Mouse (Mus musculus) embryonic facial prominence, embryonic 13.5 days (tissue): ENCODE measurements around the gene Ywhaq. TPM values are rescaled to one million over a fixed set of nuclear protein-coding genes. Genes with fewer than 3 reads are reported as not detected.
"Not testable (repeated sequence)": the region's sequence is repeated elsewhere in the genome, so short reads cannot be mapped to it uniquely, and the experiment has no call there.

Source experiments
- ATAC-seq: fragments of 200-750 bp; cut with Nextera tagmentation; 2 replicates; pipeline ENCODE4 v1.8.0; 2017; ENCODE audit warnings: low read depth; ENCODE audit not compliant: insufficient number of reproducible peaks, insufficient read depth, low FRiP score, low TSS enrichment
- H3K27ac ChIP-seq: fragments of 300-500 bp; sonication (generic); 2 replicates; pipeline ENCODE4 v1.5.1; 2015; ENCODE audit warnings: moderate library complexity, mild to moderate bottlenecking, inconsistent platforms
- H3K27me3 ChIP-seq: fragments of 300-500 bp; sonication (generic); 2 replicates; pipeline ENCODE4 v1.6.1; 2015; ENCODE audit warnings: mild to moderate bottlenecking, inconsistent platforms
- H3K36me3 ChIP-seq: fragments of 300-500 bp; sonication (generic); 2 replicates; pipeline ENCODE4 v1.6.1; 2015; ENCODE audit warnings: mild to moderate bottlenecking, inconsistent platforms
- H3K4me1 ChIP-seq: fragments of 300-500 bp; sonication (generic); 2 replicates; pipeline ENCODE4 v1.6.1; 2015; ENCODE audit warnings: inconsistent platforms
- H3K4me2 ChIP-seq: fragments of 300-500 bp; sonication (generic); 2 replicates; pipeline ENCODE4 v1.6.1; 2015; ENCODE audit warnings: moderate library complexity, mild to moderate bottlenecking, inconsistent platforms
- H3K4me3 ChIP-seq: fragments of 300-500 bp; sonication (generic); 2 replicates; pipeline ENCODE4 v1.5.1; 2015; ENCODE audit warnings: mild to moderate bottlenecking, inconsistent platforms
- H3K9ac ChIP-seq: fragments of 300-500 bp; sonication (generic); 2 replicates; pipeline ENCODE4 v1.6.1; 2015; ENCODE audit warnings: mild to moderate bottlenecking, inconsistent platforms
- H3K9me3 ChIP-seq: fragments of 300-500 bp; sonication (generic); 2 replicates; pipeline ENCODE4 v1.6.1; 2016; ENCODE audit warnings: inconsistent platforms
- WGBS: fragments of 180-500 bp; shearing (Covaris S2); methylation state at CpG from one replicate; pipeline ENCODE4 v1.1.7; 2015; ENCODE audit warnings: mixed read lengths; 5-methylcytosine and 5-hydroxymethylcytosine counted together
- polyA plus RNA-seq: library from polyadenylated mRNA; unstranded; fragments of >200 nt; fragmentation: Nextera tagmentation; extraction: Ambion mirVana; gene quantifications from 2 replicates; pipeline ENCODE4 v1.2.1, GENCODE M21; 2015

Gene Ywhaq
- polyA plus RNA-seq, 1 experiment from 2014 or later = 732 TPM

DNA sequence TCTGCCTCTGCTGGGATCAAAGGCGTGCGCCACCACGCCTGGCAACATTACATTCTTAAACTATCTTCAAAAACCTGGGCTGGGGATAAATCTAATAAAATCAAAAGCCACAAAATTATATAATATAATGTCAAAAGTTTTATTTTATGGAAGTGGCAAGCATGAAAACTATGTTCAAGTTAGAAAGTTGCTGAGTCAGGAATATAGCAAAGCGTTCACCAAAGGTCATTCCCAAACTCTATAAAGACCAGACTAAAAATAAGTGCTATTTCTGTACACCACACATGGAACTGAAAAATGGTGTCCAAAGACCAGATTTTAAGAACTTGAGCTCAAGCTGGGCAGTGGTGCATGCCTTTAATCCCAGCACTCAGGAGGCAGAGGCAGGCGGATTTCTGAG, 14.7 kb downstream of the Ywhaq start:
- no peaks in the 10 kb centered on the region for H3K27me3 ChIP-seq
- peaks cover 78% of the 10 kb centered on the region for H3K36me3 ChIP-seq
- 93% methylated on average over 5 of the region's 5 CpGs for WGBS
- no peak overlapping the region for H3K9ac ChIP-seq
- no peak overlapping the region for H3K27ac ChIP-seq
- ATAC-seq = no peak
- no peaks in the 10 kb centered on the region for H3K4me1 ChIP-seq
- no peak overlapping the region for H3K4me3 ChIP-seq
- H3K4me2 ChIP-seq = no peak overlapping the region
- H3K9me3 ChIP-seq = 0 out of 2 replicates have a peak, but pooled peaks cover 3% of the 10 kb centered on the region

DNA sequence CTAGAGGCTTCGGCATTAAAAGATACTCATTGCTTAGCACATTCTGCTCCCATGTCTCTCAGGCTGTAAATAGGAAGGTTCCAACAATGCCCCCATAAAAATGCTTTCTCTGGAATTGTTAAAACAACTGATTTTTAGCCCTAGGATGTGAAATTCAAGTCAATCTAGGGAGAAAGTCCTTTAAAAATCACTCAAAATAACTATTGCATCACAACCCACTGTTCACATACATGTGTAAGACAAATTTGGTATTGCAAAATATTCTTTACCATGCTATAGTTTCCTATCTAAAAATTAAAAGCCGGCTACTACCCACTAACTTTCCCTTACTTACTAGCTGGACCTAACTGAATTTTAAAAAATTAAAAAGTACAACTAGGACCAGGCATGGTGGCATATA, 31.2 kb downstream of the Ywhaq start:
- WGBS = 93% methylated on average over 2 of the region's 2 CpGs
- H3K27me3 ChIP-seq = no peaks in the 10 kb centered on the region
- H3K36me3 ChIP-seq = peaks cover 38% of the 10 kb centered on the region
- H3K4me3 ChIP-seq = no peak overlapping the region
- H3K4me1 ChIP-seq = no peaks in the 10 kb centered on the region
- no peak overlapping the region for H3K9ac ChIP-seq
- no peak overlapping the region for H3K4me2 ChIP-seq
- no peaks in the 10 kb centered on the region for H3K9me3 ChIP-seq
- ATAC-seq = no peak
- H3K27ac ChIP-seq = no peak overlapping the region

DNA sequence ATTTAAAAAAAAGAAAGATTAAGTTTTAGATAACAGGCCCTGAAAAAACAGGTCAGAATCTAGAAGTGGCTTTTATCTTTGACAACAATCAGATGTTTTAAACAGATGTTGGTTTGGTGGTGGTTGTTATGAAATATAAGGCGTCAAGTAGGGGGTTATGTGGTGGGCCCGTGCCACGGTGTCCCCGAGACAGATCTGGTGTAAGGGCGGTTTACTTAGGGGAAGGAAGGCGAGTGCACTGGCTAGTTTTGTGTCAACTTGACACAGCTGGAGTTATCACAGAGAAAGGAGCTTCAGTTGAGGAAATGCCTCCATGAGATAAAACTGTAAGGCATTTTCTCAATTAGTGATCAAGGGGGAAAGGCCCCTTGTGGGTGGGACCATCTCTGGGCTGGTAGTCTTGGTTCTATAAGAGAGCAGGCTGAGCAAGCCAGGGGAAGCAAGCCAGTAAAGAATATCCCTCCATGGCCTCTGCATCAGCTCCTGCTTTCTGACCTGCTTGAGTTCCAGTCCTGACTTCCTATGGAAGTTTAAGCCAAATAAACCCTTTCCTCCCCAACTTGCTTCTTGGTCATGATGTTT, 38.6 kb downstream of the Ywhaq start:
- H3K36me3 ChIP-seq, H3K4me2 ChIP-seq, H3K27me3 ChIP-seq, H3K27ac ChIP-seq, ATAC-seq, H3K4me1 ChIP-seq, H3K4me3 ChIP-seq, H3K9ac ChIP-seq, H3K9me3 ChIP-seq: not testable (repeated sequence)
- 78% methylated on average over 6 of the region's 6 CpGs for WGBS

DNA sequence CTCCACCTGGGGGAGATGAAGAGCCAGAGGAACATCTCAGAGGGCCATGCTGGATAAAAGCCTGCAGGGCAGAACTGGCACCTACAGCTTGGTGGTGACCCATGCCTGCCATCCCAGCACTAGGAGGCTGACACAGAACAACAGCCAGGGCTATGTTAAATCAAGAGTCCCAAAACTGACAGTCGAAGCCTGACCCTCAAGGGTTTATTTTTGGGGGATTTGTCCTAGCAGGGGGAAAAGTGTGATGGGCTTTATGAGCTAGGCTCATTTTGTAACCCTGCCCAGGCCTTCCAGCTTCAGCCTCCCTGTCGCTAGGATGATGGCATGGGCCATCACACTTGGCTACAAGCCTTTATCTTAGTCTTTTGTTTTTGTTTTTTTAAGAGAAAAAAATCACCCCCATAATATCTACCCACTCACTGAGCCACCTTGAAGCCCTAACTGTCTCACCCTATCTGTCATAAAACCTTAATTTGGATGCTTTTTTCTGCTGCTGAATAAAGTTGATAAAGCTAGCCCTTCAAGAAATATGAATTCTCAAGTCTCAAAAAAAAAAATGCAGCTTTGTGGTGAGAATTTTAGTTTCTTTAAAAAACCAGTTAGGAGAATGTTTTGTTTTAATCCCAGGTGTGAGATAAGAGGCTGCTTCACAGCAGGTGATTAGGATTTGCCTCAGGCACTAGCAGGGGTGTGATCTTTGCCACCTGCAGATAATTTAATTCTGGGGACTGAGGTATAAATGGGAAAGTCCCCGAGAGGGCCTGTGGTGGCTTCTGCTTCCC, 41.9 kb downstream of the Ywhaq start:
- Histone ChIP-seq H3K27me3 (no peaks in the 10 kb centered on the region), H3K4me2 (no peak overlapping the region), H3K9me3 (no peaks in the 10 kb centered on the region), H3K36me3 (no peaks in the 10 kb centered on the region), H3K4me3 (no peak overlapping the region), H3K27ac (no peak overlapping the region), H3K4me1 (peaks cover 8% of the 10 kb centered on the region; the same call in 1 of the 2 replicates), H3K9ac (no peak overlapping the region)
- WGBS = 46% methylated on average over 3 of the region's 3 CpGs
- ATAC-seq = no peak

DNA sequence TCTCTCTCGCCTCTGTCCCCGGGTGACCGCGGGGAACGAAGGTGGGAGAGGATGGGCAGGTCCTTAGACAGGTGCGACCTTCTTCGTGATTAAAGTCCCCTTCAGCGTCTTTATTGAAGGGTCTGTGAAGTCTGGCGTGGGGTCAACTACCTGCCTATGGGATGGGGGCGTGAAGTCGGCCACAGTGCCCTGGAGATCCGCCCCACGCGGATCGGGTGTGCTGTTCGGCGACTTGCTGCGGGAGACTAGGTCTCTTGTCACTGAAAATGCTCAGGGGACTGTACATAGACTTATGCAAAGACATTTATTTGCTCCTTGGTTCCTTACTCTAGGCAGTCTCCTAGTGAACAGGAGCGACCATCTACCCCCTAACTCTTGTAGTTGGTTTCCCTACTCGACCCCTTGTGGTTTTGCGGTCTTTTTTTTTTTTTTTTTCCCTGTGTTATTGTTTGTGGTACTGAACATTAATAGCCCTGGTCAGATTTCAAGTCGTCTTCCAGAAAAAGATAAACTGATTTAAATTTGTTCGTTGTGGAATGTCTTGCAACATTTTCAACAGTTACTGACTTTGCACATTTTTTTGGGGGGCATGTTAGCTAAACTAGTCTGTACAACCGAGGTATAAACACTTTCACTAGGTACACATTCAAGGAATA, 43.5 kb downstream of the Ywhaq start:
- WGBS = 3% methylated on average over 24 of the region's 24 CpGs
- Histone ChIP-seq H3K4me1 (peaks cover 8% of the 10 kb centered on the region; the same call in 1 of the 2 replicates), H3K4me3 (peak overlapping the region; percentile 78), H3K9me3 (no peaks in the 10 kb centered on the region), H3K27me3 (no peaks in the 10 kb centered on the region), H3K9ac (peak overlapping the region; percentile 91), H3K4me2 (peak overlapping the region; percentile 67), H3K36me3 (no peaks in the 10 kb centered on the region), H3K27ac (peak overlapping the region; percentile 96)
- ATAC-seq = peak; percentile 70

DNA sequence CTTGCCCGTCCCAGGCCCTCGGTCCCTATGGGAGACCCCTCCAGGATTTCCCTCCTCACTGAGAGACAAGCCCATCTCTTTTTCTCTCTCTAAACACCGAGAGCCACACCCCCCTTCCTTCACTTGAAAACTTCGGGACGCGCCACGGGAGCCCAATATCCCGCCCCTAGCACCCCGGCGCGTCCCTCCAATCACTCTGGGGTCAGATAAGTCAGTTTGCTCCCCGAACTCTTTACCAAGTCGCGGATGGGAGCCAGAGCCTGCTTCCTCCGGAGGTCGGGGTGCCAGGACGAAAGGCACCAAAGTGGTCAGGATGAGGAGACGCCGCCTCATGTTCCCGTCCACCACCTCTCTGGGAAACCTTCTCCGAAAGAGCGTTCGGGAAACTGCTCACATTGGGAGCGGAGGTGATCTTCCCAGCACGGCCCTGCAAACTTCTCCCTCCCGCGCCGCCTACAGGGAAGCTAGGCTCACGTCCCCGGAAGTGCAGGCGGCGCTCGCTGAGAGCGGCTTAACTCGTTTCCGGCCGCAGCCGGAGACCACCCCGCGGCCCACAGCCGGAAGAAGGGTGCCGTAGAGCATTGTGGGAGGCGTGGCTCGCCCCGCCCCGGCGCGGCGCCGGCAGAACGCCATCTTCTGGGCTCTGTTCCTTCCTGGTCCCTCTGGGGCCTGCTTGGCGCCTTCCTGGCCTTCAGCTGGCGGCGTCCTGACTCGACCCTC, 44.2 kb downstream of the Ywhaq start, which contains the start of gene Adam17:
Gene Adam17, minus strand, starts transcription at position 533 of the 720 bp plus-strand sequence.
- peak; percentile 98 for ATAC-seq
- WGBS = under 1% methylated on average over 53 of the region's 55 CpGs

DNA sequence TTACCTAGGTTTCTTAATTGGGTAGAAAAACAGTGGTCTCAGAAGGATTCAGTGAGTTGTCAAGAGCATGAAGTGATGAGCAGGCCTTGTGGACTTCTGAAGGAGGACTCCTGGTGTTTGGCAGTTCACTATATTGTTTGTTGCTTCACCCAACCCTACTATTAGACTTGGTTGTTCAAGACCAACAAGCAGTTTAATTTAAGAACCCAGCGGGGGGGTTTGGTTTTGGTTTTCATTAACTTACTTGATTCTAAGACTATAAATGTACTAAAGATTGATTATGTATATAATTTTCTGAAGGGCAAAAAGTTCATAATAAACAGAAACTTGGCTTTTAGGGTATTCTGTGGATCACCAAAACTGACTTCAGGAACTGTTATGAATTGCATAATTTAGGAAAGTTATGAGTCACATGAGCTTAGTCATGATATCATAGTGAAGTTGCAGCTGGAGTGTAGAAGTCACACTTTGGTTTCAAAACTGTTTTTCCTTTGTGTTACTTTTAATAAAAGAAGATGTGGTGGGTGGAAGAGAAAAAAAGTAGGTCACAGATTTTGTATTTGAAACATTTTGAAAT, 47.3 kb downstream of the Ywhaq start:
- Histone ChIP-seq H3K27ac (no peak overlapping the region), H3K4me2 (no peak overlapping the region), H3K9me3 (no peaks in the 10 kb centered on the region), H3K27me3 (no peaks in the 10 kb centered on the region), H3K4me3 (no peak overlapping the region), H3K36me3 (no peaks in the 10 kb centered on the region), H3K9ac (no peak overlapping the region), H3K4me1 (peaks cover 8% of the 10 kb centered on the region; the same call in 1 of the 2 replicates)
- ATAC-seq = no peak
- 98% methylated on average over 1 of the region's 1 CpGs for WGBS

More for the DNA sequence above, 44.2 kb downstream of the Ywhaq start, which contains the start of gene Adam17:
- Histone ChIP-seq H3K27ac (peak within 1 kb of the TSS; percentile 96), H3K9ac (peak within 1 kb of the TSS; percentile 91), H3K36me3 (no peaks in the 10 kb centered on the region), H3K9me3 (no peaks in the 10 kb centered on the region), H3K27me3 (no peaks in the 10 kb centered on the region), H3K4me2 (peak within 1 kb of the TSS; percentile 67), H3K4me1 (peaks cover 8% of the 10 kb centered on the region; the same call in 1 of the 2 replicates), H3K4me3 (peak within 1 kb of the TSS; percentile 78)

DNA sequence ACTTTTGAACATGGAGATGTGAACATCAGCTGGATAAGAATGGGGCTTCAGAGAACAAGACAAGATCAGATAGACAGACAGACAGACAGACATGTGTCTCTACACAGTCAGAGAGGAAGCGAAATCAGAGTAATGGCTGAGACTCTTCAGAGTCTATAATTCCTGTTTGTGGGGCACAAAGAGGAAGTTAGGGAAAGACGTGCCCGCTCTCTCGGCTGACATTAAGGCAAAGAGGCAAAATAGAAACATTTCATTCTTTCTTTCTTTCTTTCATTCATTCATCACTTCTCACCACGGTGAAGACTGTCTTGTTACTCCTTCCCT, 48.4 kb downstream of the Ywhaq start:
- no peak overlapping the region for H3K27ac ChIP-seq
- no peak for ATAC-seq
- H3K4me1 ChIP-seq = 0 out of 2 replicates have a peak, but pooled peaks cover 3% of the 10 kb centered on the region
- H3K36me3 ChIP-seq = no peaks in the 10 kb centered on the region
- H3K27me3 ChIP-seq = no peaks in the 10 kb centered on the region
- H3K9me3 ChIP-seq = no peaks in the 10 kb centered on the region
- H3K4me3 ChIP-seq = no peak overlapping the region
- 90% methylated on average over 5 of the region's 5 CpGs for WGBS
- no peak overlapping the region for H3K4me2 ChIP-seq
- H3K9ac ChIP-seq = no peak overlapping the region

DNA sequence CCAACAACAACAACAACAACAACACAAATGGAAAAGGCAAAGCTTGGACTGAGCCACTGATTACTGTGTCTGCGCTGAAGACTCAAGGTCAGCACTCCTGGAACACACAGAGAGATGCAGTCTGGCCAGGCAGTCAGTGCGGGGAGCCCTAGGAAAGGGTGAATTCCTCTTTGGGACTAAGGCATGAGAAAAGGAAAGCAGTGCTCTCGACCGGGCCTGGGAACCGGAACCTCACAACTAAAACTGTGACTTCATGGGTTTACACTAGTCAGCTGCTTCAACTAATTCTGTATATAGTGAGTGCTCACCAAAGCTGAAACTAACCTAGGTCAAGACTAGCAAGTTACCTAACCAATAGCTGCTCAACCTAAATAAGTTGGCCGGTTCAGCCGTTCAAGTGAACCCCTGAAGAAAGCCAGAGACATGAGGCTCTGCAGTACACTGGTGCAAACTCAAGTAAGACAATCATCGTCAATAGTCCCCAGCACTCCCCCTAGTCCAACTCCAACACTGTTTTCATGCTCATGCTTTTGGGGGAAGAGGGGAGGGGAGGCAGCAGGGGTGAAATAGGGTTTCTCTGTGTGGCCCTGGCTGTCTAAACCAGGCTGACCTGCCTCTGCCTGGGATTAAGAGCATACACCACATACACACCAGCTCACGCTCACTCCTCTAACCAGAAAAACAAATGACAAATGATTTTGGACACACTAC, 48.9 kb downstream of the Ywhaq start:
- ATAC-seq = no peak
- H3K4me2 ChIP-seq = no peak overlapping the region
- H3K9ac ChIP-seq = no peak overlapping the region
- H3K4me3 ChIP-seq = no peak overlapping the region
- H3K36me3 ChIP-seq = no peaks in the 10 kb centered on the region
- H3K4me1 ChIP-seq = 0 out of 2 replicates have a peak, but pooled peaks cover 3% of the 10 kb centered on the region
- no peaks in the 10 kb centered on the region for H3K27me3 ChIP-seq
- 91% methylated on average over 9 of the region's 9 CpGs for WGBS
- H3K9me3 ChIP-seq = no peaks in the 10 kb centered on the region
- H3K27ac ChIP-seq = no peak overlapping the region

DNA sequence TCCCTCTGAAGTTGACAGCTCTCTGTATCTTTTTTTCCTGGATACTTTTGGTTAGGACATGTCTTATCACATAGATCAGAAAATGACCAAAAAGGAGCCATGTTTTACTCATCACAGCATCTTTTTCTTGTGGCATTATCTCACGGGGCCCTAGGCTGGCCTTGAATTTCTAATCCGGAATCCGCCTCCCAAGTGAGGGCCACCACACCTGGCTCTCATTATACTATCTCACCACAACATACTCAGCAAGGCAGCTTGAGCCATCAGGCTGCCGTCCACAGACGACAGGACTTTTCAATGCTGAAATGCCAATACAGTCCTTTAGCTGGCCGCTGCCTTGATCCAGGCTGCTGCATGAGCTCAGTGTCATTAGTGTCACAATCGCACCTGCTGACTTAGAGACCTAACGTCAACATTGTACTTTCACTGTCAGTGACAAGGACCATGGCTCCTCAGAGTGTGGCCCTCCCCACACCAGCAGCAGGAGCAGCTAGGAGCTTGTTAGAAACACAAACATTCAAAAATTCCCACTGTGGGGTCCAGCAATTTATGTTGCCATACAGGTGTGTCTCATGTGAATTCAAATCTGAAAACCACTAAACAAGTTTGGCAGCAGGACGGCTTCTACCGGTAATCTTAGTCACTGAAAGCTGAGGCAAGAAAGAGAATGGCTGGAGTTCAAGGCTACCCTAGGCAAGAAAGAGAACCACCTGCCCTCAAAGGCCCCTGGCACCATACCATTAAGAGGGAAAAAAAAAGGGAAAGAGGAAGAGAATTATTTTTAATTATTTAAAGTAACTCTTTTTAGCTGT, 52.6 kb downstream of the Ywhaq start:
- no peak overlapping the region for H3K9ac ChIP-seq
- H3K4me1 ChIP-seq = no peaks in the 10 kb centered on the region
- H3K4me2 ChIP-seq = no peak overlapping the region
- H3K9me3 ChIP-seq = no peaks in the 10 kb centered on the region
- 54% methylated on average over 10 of the region's 10 CpGs for WGBS
- ATAC-seq = no peak
- no peaks in the 10 kb centered on the region for H3K27me3 ChIP-seq
- H3K36me3 ChIP-seq = peaks cover 15% of the 10 kb centered on the region; the same call in 1 of the 2 replicates
- H3K27ac ChIP-seq = no peak overlapping the region
- no peak overlapping the region for H3K4me3 ChIP-seq
